Mouse (Mus musculus) cerebellum, postnatal 10 days (tissue): Measurements from ENCODE around the gene Slc9b1.
A peak's percentile ranks its signal among the peaks of the same experiment; 100 is the strongest.

Source experiments
- DNase-seq, 2 experiments: peaks; one replicate each; pipeline ENCODE4 v3.0.0; 2021; ENCODE audit warnings: mixed read lengths in 2 of 2

The Slc9b1 gene

GRCm38 (mm10) chr3:135347739-135348264 lies at the start of gene Slc9b1:
TSS of gene Slc9b1 (plus strand) at chr3:135348029.
- no peak for DNase-seq

GRCm38 (mm10) chr3:135298560-135298959 lies 49.3 kb upstream of the Slc9b1 start:
- DNase-seq: no peak

- DNase-seq: peak; percentile 47 to 64
Observed at GRCm38 (mm10) chr3:135300081-135300480, 47.7 kb upstream of the Slc9b1 start.

- DNase-seq: peak; percentile 28 to 34
Observed at GRCm38 (mm10) chr3:135304060-135304459, 43.8 kb upstream of the Slc9b1 start.

GRCm38 (mm10) chr3:135304566-135304965 lies 43.3 kb upstream of the Slc9b1 start:
- no peak for DNase-seq

GRCm38 (mm10) chr3:135307411-135308259 lies 40.2 kb upstream of the Slc9b1 start, which contains the start of gene Slc9b2:
TSS of gene Slc9b2 (plus strand) at chr3:135307700.
- peak; percentile 50 to 58 for DNase-seq

GRCm38 (mm10) chr3:135312916-135313491 lies 34.8 kb upstream of the Slc9b1 start:
- no peak for DNase-seq

GRCm38 (mm10) chr3:135313727-135314126 lies 34.1 kb upstream of the Slc9b1 start:
- no peak for DNase-seq

- DNase-seq: no peak
Observed at GRCm38 (mm10) chr3:135314811-135315210, 33.0 kb upstream of the Slc9b1 start.

- DNase-seq: no peak
Observed at GRCm38 (mm10) chr3:135315720-135316425, 32.0 kb upstream of the Slc9b1 start.

- no peak for DNase-seq
Observed at GRCm38 (mm10) chr3:135318331-135318730, 29.5 kb upstream of the Slc9b1 start.

- no peak for DNase-seq
Observed at GRCm38 (mm10) chr3:135324354-135324753, 23.5 kb upstream of the Slc9b1 start.

- DNase-seq: no peak
Observed at GRCm38 (mm10) chr3:135327176-135327575, 20.7 kb upstream of the Slc9b1 start.

GRCm38 (mm10) chr3:135327601-135328000 lies 20.2 kb upstream of the Slc9b1 start:
- no peak for DNase-seq

GRCm38 (mm10) chr3:135328560-135328959 lies 19.3 kb upstream of the Slc9b1 start:
- peak; percentile 72 to 77 for DNase-seq

- DNase-seq: no peak
Observed at GRCm38 (mm10) chr3:135332691-135333090, 15.1 kb upstream of the Slc9b1 start.

GRCm38 (mm10) chr3:135333763-135334162 lies 14.1 kb upstream of the Slc9b1 start:
- no peak for DNase-seq

- DNase-seq: peak; percentile 52 to 61
Observed at GRCm38 (mm10) chr3:135349022-135349421, 1.2 kb downstream of the Slc9b1 start.

GRCm38 (mm10) chr3:135351857-135352256 lies 4.0 kb downstream of the Slc9b1 start:
- no peak for DNase-seq

GRCm38 (mm10) chr3:135357394-135357793 lies 9.6 kb downstream of the Slc9b1 start:
- no peak for DNase-seq

- no peak for DNase-seq
Observed at GRCm38 (mm10) chr3:135375836-135376235, 28.0 kb downstream of the Slc9b1 start.

- no peak for DNase-seq
Observed at GRCm38 (mm10) chr3:135377445-135377844, 29.6 kb downstream of the Slc9b1 start.

GRCm38 (mm10) chr3:135379868-135380267 lies 32.0 kb downstream of the Slc9b1 start:
- DNase-seq: no peak
